Mouse (Mus musculus) kidney, postnatal 10 days (tissue): ENCODE data around the gene Gps1.
"Not testable (repeated sequence)": the region's sequence is repeated elsewhere in the genome, so short reads cannot be mapped to it uniquely, and the experiment has no call there.

Experiments used
- DNase-seq: peaks from one replicate; pipeline ENCODE4 v3.0.0; 2021; ENCODE audit warnings: mixed read lengths

The Gps1 gene

GRCm38 (mm10) chr11:120784064-120784791 is at the start of gene Gps1, which contains the start of gene Rfng:
TSS of gene Gps1 (plus strand) at chr11:120784272.
TSS of gene Rfng (minus strand) at chr11:120784207.
- DNase-seq: peak; percentile 90

GRCm38 (mm10) chr11:120736424-120736823 is 47.6 kb upstream of the Gps1 start:
- no peak for DNase-seq

- no peak for DNase-seq
Measured at GRCm38 (mm10) chr11:120740981-120741380, 43.1 kb upstream of the Gps1 start.

GRCm38 (mm10) chr11:120744121-120744701 is 39.9 kb upstream of the Gps1 start:
- DNase-seq: no peak

GRCm38 (mm10) chr11:120747974-120748373 is 36.1 kb upstream of the Gps1 start:
- DNase-seq: no peak

GRCm38 (mm10) chr11:120749430-120749829 is 34.6 kb upstream of the Gps1 start:
- peak; percentile 47 for DNase-seq

- no peak for DNase-seq
Measured at GRCm38 (mm10) chr11:120751606-120752005, 32.5 kb upstream of the Gps1 start.

GRCm38 (mm10) chr11:120760236-120760635 is 23.8 kb upstream of the Gps1 start:
- no peak for DNase-seq

GRCm38 (mm10) chr11:120761811-120762671 is 22.0 kb upstream of the Gps1 start:
- DNase-seq: no peak

GRCm38 (mm10) chr11:120762672-120763041 is 21.4 kb upstream of the Gps1 start, which contains the start of gene Hmga1b:
TSS of gene Hmga1b (plus strand) at chr11:120762794.
- DNase-seq: not testable (repeated sequence)

- not testable (repeated sequence) for DNase-seq
Measured at GRCm38 (mm10) chr11:120763121-120763999, 20.7 kb upstream of the Gps1 start.

- DNase-seq: not testable (repeated sequence)
Measured at GRCm38 (mm10) chr11:120767023-120767422, 17.0 kb upstream of the Gps1 start.

- no peak for DNase-seq
Measured at GRCm38 (mm10) chr11:120768206-120768605, 15.9 kb upstream of the Gps1 start.

- DNase-seq: no peak
Measured at GRCm38 (mm10) chr11:120772749-120773148, 11.3 kb upstream of the Gps1 start.

- DNase-seq: no peak
Measured at GRCm38 (mm10) chr11:120773463-120774190, 10.4 kb upstream of the Gps1 start.

GRCm38 (mm10) chr11:120775774-120776469 is 8.2 kb upstream of the Gps1 start:
- DNase-seq: peak; percentile 98

GRCm38 (mm10) chr11:120777123-120777522 is 6.9 kb upstream of the Gps1 start:
- no peak for DNase-seq

GRCm38 (mm10) chr11:120779876-120780275 is 4.2 kb upstream of the Gps1 start:
- no peak for DNase-seq

- DNase-seq: peak; percentile 29
Measured at GRCm38 (mm10) chr11:120781361-120781760, 2.7 kb upstream of the Gps1 start.

GRCm38 (mm10) chr11:120783426-120784063 is 527 bp upstream of the Gps1 start:
- DNase-seq: no peak
